Mouse (Mus musculus) CH12.LX (cell line): ENCODE data around the gene Chid1. TPM values are rescaled to one million over a fixed set of nuclear protein-coding genes. Genes with fewer than 3 reads are reported as not detected.

Source experiments
- DNase-seq: peaks from one replicate; pipeline ENCODE4 v3.0.0-alpha.2; 2013; ENCODE audit errors: extremely low read depth
- H3K27ac ChIP-seq: 2 replicates; pipeline ENCODE4 v1.5.1; 2012; ENCODE audit warnings: low read depth, mild to moderate bottlenecking, control low read depth, moderate library complexity; ENCODE audit not compliant: insufficient read depth
- H3K27me3 ChIP-seq: replicated peaks from 2 replicates; pipeline ENCODE3; 2012; ENCODE audit warnings: inconsistent platforms
- H3K36me3 ChIP-seq, 2 experiments: replicated peaks in 1 of 2; 2 replicates each; pipeline versions ENCODE3 to v1.6.1; 2012; ENCODE audit warnings: inconsistent platforms in 1 of 2, low read length in 1 of 2, mild to moderate bottlenecking in 1 of 2, mixed read lengths in 1 of 2, moderate library complexity in 1 of 2; ENCODE audit not compliant: control insufficient read depth in 1 of 2, insufficient read depth in 1 of 2
- H3K4me1 ChIP-seq, 2 experiments: 2 replicates each; pipeline ENCODE4 v1.6.1; 2012; ENCODE audit warnings: inconsistent platforms in 1 of 2, moderate library complexity in 1 of 2; ENCODE audit not compliant: insufficient read depth in 2 of 2, control insufficient read depth in 1 of 2
- H3K4me2 ChIP-seq: 2 replicates; pipeline ENCODE4 v1.6.1; 2012; ENCODE audit warnings: low read depth, mild to moderate bottlenecking, control low read depth; ENCODE audit not compliant: poor library complexity, insufficient read depth, severe bottlenecking
- H3K4me3 ChIP-seq, 3 experiments: fragments of 150-350 bp in 1 of 3; sonication (generic) in 1 of 3; replicated peaks in 1 of 3; 2 replicates each; pipeline versions ENCODE3 to v1.5.1; 2011 to 2012; ENCODE audit warnings: low read depth in 2 of 3, low read length in 2 of 3, mild to moderate bottlenecking in 2 of 3, moderate library complexity in 2 of 3, control low read depth in 1 of 3, improper control_type of control experiment in 1 of 3, inconsistent platforms in 1 of 3, mixed read lengths in 1 of 3; ENCODE audit not compliant: poor library complexity in 1 of 3
- H3K79me2 ChIP-seq: replicated peaks from 2 replicates; pipeline ENCODE4 v1.6.1; 2012; ENCODE audit warnings: mild to moderate bottlenecking, moderate library complexity; ENCODE audit not compliant: control insufficient read depth, poor library complexity, insufficient read depth, severe bottlenecking; ENCODE audit errors: extremely low read depth
- H3K9ac ChIP-seq: 2 replicates; pipeline ENCODE4 v1.6.1; 2012; ENCODE audit warnings: low read depth, mild to moderate bottlenecking, control low read depth, moderate library complexity; ENCODE audit not compliant: insufficient read depth
- H3K9me3 ChIP-seq: replicated peaks from 2 replicates; pipeline ENCODE3; 2012; ENCODE audit warnings: low read length, inconsistent platforms, mixed read lengths
- BHLHE40 ChIP-seq: IDR thresholded peaks from 2 replicates; pipeline ENCODE4 v1.6.1; 2011; ENCODE audit warnings: mild to moderate bottlenecking, low read depth, low read length, improper control_type of control experiment
- CHD1 ChIP-seq: IDR thresholded peaks from 2 replicates; pipeline ENCODE4 v1.6.1; 2012; ENCODE audit warnings: low read depth, low read length, improper control_type of control experiment, inconsistent platforms
- CTCF ChIP-seq, 2 experiments: IDR thresholded peaks in 1 of 2; conservative IDR thresholded peaks in 1 of 2; 2 replicates each; pipeline ENCODE4 v1.5.1; 2011 to 2012; ENCODE audit warnings: low read depth in 2 of 2, low read length in 2 of 2, improper control_type of control experiment in 1 of 2, inconsistent platforms in 1 of 2, mild to moderate bottlenecking in 1 of 2, moderate library complexity in 1 of 2
- E2F4 ChIP-seq: IDR thresholded peaks from 2 replicates; pipeline ENCODE4 v1.6.1; 2011; ENCODE audit warnings: low read depth, low read length, improper control_type of control experiment; ENCODE audit not compliant: insufficient replicate concordance
- ELF1 ChIP-seq: IDR thresholded peaks from 2 replicates; pipeline ENCODE4 v1.6.1; 2014; ENCODE audit warnings: low read depth, mild to moderate bottlenecking, inconsistent platforms, low read length, improper control_type of control experiment
- ETS1 ChIP-seq: conservative IDR thresholded peaks from 2 replicates; pipeline ENCODE4 v1.6.1; 2012; ENCODE audit warnings: low read depth, mild to moderate bottlenecking, inconsistent platforms, low read length, improper control_type of control experiment, moderate library complexity
- GABPA ChIP-seq: IDR thresholded peaks from 2 replicates; pipeline ENCODE4 v1.6.1; 2012; ENCODE audit warnings: low read depth, low read length, improper control_type of control experiment, inconsistent platforms; ENCODE audit not compliant: insufficient replicate concordance
- IRF4 ChIP-seq: IDR thresholded peaks from 2 replicates; pipeline ENCODE4 v1.6.1; 2014; ENCODE audit warnings: low read depth, mild to moderate bottlenecking, inconsistent platforms, low read length, improper control_type of control experiment
- KAT2A ChIP-seq: IDR thresholded peaks from 2 replicates; pipeline ENCODE4 v1.6.1; 2012; ENCODE audit warnings: low read length, improper control_type of control experiment, inconsistent platforms; ENCODE audit not compliant: insufficient replicate concordance
- MAFK ChIP-seq: IDR thresholded peaks from 2 replicates; pipeline ENCODE4 v1.6.1; 2011; ENCODE audit warnings: low read length, improper control_type of control experiment; ENCODE audit not compliant: insufficient replicate concordance
- MAX ChIP-seq: IDR thresholded peaks from 2 replicates; pipeline ENCODE4 v1.6.1; 2011; ENCODE audit warnings: low read length, improper control_type of control experiment
- MAZ ChIP-seq: IDR thresholded peaks from 2 replicates; pipeline ENCODE4 v1.6.1; 2012; ENCODE audit warnings: low read depth, mild to moderate bottlenecking, inconsistent platforms, low read length, improper control_type of control experiment, moderate library complexity
- MEF2A ChIP-seq: IDR thresholded peaks from 2 replicates; pipeline ENCODE4 v1.6.1; 2014; ENCODE audit warnings: low read depth, mild to moderate bottlenecking, inconsistent platforms, low read length, improper control_type of control experiment, borderline replicate concordance
- MXI1 ChIP-seq: IDR thresholded peaks from 2 replicates; pipeline ENCODE4 v1.6.1; 2011; ENCODE audit warnings: mild to moderate bottlenecking, low read depth, low read length, improper control_type of control experiment
- MYC ChIP-seq: IDR thresholded peaks from 2 replicates; pipeline ENCODE4 v1.6.1; 2011; ENCODE audit warnings: low read depth, mild to moderate bottlenecking, improper control_type of control experiment, low read length
- POLR2A ChIP-seq: IDR thresholded peaks from 2 replicates; pipeline ENCODE4 v1.6.1; 2011; ENCODE audit warnings: low read depth, mild to moderate bottlenecking, improper control_type of control experiment, low read length
- RCOR1 ChIP-seq: conservative IDR thresholded peaks from 2 replicates; pipeline ENCODE4 v1.6.1; 2012; ENCODE audit warnings: low read depth, mild to moderate bottlenecking, inconsistent platforms, low read length, improper control_type of control experiment
- SIN3A ChIP-seq: IDR thresholded peaks from 2 replicates; pipeline ENCODE4 v1.6.1; 2012; ENCODE audit warnings: low read length, improper control_type of control experiment, inconsistent platforms
- SMC3 ChIP-seq: IDR thresholded peaks from 2 replicates; pipeline ENCODE4 v1.6.1; 2011; ENCODE audit warnings: low read depth, low read length, improper control_type of control experiment
- UBTF ChIP-seq: IDR thresholded peaks from 2 replicates; pipeline ENCODE4 v1.6.1; 2012; ENCODE audit warnings: low read depth, mild to moderate bottlenecking, inconsistent platforms, low read length, improper control_type of control experiment, moderate library complexity
- USF2 ChIP-seq: conservative IDR thresholded peaks from 2 replicates; pipeline ENCODE4 v1.6.1; 2011; ENCODE audit warnings: low read depth, low read length, improper control_type of control experiment
- ZC3H11A ChIP-seq: IDR thresholded peaks from 2 replicates; pipeline ENCODE4 v1.6.1; 2012; ENCODE audit warnings: low read depth, mild to moderate bottlenecking, inconsistent platforms, low read length, improper control_type of control experiment
- ZKSCAN1 ChIP-seq: IDR thresholded peaks from 2 replicates; pipeline ENCODE4 v1.6.1; 2012; ENCODE audit warnings: low read depth, inconsistent platforms, low read length, improper control_type of control experiment, borderline replicate concordance
- ZNF384 ChIP-seq: IDR thresholded peaks from 2 replicates; pipeline ENCODE4 v1.6.1; 2012; ENCODE audit warnings: low read depth, low read length, improper control_type of control experiment, inconsistent platforms
- dilution Hi-C: fragments of 300-500 bp; cut with MboI; formaldehyde crosslinking; loops from 2 replicates; pipeline ENCODE4 v1.14.3; 2020; ENCODE audit warnings: low sequenced_read_pairs; ENCODE audit not compliant: extremely low pct_unique_long_range_greater_than_20kb, extremely low pct_ligation_motif_present
- in situ Hi-C: fragments of 300-500 bp; cut with MboI; formaldehyde crosslinking; loops from 3 replicates; pipeline ENCODE4 v1.14.3; 2019; ENCODE audit warnings: low sequenced_read_pairs, low pct_ligation_motif_present, low pct_unique_long_range_greater_than_20kb, mixed read lengths
- polyA plus RNA-seq: library from polyadenylated mRNA; unstranded; fragments of >175 nt; gene quantifications from 2 replicates; pipeline ENCODE4 v1.2.1, GENCODE M21; 2012; ENCODE audit warnings: low read depth; ENCODE audit not compliant: insufficient read length
- total RNA-seq, 2 experiments: library from RNA; depleted of rRNA; stranded (reverse); fragments of 300-350 nt in 1 of 2; fragments of >200 nt in 1 of 2; gene quantifications; 2 replicates each; pipeline ENCODE4 v1.2.3; 2012 to 2014

Gene Chid1
- total and polyA plus RNA-seq, 3 experiments = 27.0 to 50.5 (median 42.3) TPM

DNA sequence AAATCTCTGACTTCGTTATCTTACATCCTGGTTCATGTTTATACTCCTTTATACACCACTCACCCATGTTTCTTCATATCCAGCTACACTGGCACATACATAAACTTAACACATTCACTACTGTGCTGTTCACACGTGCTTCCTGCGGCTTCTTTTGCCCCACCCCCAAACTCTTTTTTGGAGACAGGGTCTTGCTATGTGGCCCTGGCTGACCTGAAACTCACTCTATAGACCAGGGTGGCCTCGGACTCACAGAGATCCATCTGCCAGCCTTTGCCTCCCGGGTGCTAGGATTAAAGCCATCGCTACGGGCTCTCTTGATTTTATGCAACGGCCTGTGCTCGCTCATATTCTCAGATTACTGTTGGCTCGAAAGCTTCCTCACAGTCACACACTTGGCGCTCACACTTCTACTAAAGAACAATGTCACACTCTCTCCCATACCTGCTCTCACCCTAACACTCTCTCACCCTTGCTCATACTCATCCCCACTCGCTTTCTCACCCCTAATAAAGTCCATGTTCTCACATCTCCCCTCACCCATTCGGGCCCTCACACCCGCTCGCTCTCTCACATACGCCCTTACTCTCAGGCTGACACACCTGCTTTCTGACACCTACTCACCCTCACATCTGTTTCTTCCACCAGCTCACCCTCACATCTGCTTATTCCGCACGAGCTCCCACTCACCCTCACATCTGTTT lies 653 bp downstream of the Chid1 start:
- peaks cover 2% of the 10 kb centered on the region for H3K27me3 ChIP-seq
- peak overlapping the region; percentile 88 for H3K4me2 ChIP-seq
- peak overlapping the region; percentile 5 for H3K27ac ChIP-seq
- dilution Hi-C loops = no loop called here
- peaks cover 0 to 11% of the 10 kb centered on the region in 2 experiments for H3K36me3 ChIP-seq
- no peak for DNase-seq
- TF ChIP-seq MYC = peak; percentile 90
- TF ChIP-seq MXI1 = peak; percentile 66
- TF ChIP-seq ETS1 = no peak
- TF ChIP-seq KAT2A = no peak
- no peak; the same call in 1 of the 2 replicates for TF ChIP-seq MEF2A
- TF ChIP-seq MAX = peak; percentile 69; the same call in 1 of the 2 replicates
- peak; percentile 65 for TF ChIP-seq BHLHE40
- TF ChIP-seq, all 38 proteins: peak for 4
- H3K9ac ChIP-seq = peak overlapping the region; percentile 67
- H3K9me3 ChIP-seq = no peaks in the 10 kb centered on the region
- H3K4me3 ChIP-seq = peak overlapping the region; percentile 87 to 97 (median 90)
- in situ Hi-C loops = no loop called here
- H3K4me1 ChIP-seq = peaks cover 13 to 38% of the 10 kb centered on the region in 2 experiments; a peak in 3 of 4 replicates
- H3K79me2 ChIP-seq = peaks cover 12% of the 10 kb centered on the region

DNA sequence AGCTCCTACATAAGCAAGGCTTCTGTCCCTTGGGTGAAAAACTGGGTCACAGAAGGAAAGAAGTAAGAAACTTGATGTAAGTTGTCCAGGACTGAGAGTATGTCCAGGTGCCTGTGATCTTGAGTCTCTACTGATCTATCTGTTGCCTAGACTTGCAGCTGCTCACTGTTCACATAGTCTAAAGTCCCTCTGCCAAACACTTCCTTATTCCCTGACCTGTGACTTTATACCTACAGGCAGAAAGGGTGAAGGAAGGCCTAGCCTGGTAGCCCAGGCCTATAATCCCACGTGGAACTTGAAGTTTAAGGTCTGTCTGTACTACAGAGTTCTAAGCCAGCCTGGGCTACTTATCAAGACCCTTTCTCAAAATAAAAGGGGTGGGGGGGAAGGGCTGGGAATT lies 4.1 kb downstream of the Chid1 start:
- TF ChIP-seq MAZ (no peak), SMC3 (no peak), GABPA (no peak), ZKSCAN1 (no peak), ZC3H11A (no peak), CHD1 (no peak), USF2 (no peak), MAFK (no peak), IRF4 (no peak), MYC (no peak), UBTF (no peak), CTCF (conservative IDR thresholded peaks at IDR 0.05 in 1 of 2, IDR thresholded peaks at IDR 0.05 in 1 of 2; ENCODE audit: low read depth in 2 of 2, low read length in 2 of 2) (no peak), POLR2A (no peak), ZNF384 (no peak), E2F4 (no peak), MXI1 (no peak), ELF1 (no peak), RCOR1 (no peak), SIN3A (no peak)
- Histone ChIP-seq H3K4me1 (peaks cover 10 to 31% of the 10 kb centered on the region in 2 experiments; a peak in 3 of 4 replicates), H3K9ac (no peak overlapping the region), H3K36me3 (peaks cover 5 to 27% of the 10 kb centered on the region in 2 experiments), H3K4me3 (no peak overlapping the region), H3K4me2 (no peak overlapping the region), H3K27ac (no peak overlapping the region), H3K27me3 (no peaks in the 10 kb centered on the region), H3K79me2 (peaks cover 12% of the 10 kb centered on the region), H3K9me3 (no peaks in the 10 kb centered on the region)
- dilution Hi-C loops (no loop called here), in situ Hi-C loops (no loop called here)
- no peak for DNase-seq
